Mouse (Mus musculus): ENCODE measurements at regions not wholly inside any gene's neighbourhood (a gene's known extent, or its start where the extent isn't known, plus 50 kb on each side); places are given as distances from the start of the nearest gene placed in this dataset.

DNA sequence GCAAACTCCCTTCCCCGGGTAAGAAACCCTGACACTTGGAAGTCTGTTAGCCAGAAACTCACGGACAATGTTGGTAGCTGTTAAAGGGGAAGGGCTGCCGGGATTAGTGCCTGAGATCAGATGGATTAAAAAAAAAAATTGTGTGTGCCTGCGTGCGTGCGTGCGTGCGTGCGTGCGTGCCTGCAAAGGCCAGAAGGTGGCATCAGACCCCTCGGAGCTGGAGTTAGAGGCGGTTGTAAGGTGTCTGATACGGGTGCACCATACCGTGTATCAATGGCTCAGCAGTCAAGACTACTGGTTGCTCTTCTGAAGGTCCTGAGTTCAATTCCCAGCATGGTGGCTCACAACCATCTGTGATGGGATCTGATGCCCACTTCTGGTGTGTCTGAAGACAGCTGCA lies 59.0 kb upstream of the Ccdc167 start:
- no peak for TF ChIP-seq CTCF (IDR thresholded peaks at IDR 0.05)
- no peak for DNase-seq
- no peak overlapping the region for H3K27ac ChIP-seq
- intact Hi-C loops (cut with DNase I) = loop anchor here (10.0 kb wide), 1 partner anchor 171 kb away; no protein-coding TSS in a partner anchor
- H3K4me3 ChIP-seq = no peak overlapping the region

DNA sequence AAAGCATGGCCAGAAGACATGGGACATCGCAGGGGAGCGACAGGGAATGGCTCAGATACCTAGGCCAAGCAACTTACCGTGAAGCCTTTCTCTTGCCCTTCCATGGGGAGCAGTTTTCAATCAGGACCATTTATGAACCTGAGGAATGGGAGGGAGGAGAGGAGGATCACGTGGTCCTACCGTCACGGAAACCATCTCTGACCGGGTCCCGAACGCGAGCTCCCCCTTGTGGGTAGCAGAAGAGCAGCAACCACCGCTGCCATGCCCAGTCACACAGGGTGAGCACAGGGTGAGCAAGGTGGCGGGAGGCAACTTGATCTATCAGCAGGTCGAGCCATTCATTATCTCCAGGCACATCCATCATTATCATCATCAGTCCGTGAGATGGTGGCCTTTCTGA lies 56.5 kb upstream of the Ccdc167 start:
- intact Hi-C loops (cut with DNase I) = loop anchor here (5.0 to 10.0 kb wide), 2 partner anchors 66 to 169 kb away; no protein-coding TSS in a partner anchor
- DNase-seq = peak; percentile 73

DNA sequence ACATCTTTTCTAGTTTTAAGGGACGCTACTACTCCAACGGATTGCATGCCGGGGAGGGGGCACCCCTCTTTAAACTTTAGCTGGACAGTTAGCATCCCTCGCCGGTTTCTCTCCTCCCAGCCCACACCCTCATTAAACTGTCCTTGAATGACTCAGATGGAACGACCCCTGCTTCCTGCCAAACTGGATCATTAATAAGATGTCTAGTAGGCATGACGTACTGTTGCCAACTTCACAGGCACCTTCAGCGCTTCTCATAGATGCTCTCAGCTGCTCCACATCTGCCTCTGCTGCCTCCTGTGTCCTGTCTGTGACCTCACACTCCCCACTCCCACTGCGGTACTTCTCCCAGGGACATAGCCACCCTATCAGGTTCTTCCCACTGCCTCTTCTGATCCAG lies 54.1 kb upstream of the Ccdc167 start:
- Histone ChIP-seq H3K27ac (no peak overlapping the region), H3K4me3 (no peak overlapping the region)
- TF ChIP-seq CTCF (IDR thresholded peaks at IDR 0.05) = no peak
- intact Hi-C loops (cut with DNase I) = loop anchor here (5.0 to 10.0 kb wide), 2 partner anchors 64 to 166 kb away; no protein-coding TSS in a partner anchor
- no peak for DNase-seq

More for the DNA sequence above, 56.5 kb upstream of the Ccdc167 start:
- peak; percentile 84 for TF ChIP-seq CTCF (IDR thresholded peaks at IDR 0.05)
- Histone ChIP-seq H3K27ac (no peak overlapping the region), H3K4me3 (no peak overlapping the region)

DNA sequence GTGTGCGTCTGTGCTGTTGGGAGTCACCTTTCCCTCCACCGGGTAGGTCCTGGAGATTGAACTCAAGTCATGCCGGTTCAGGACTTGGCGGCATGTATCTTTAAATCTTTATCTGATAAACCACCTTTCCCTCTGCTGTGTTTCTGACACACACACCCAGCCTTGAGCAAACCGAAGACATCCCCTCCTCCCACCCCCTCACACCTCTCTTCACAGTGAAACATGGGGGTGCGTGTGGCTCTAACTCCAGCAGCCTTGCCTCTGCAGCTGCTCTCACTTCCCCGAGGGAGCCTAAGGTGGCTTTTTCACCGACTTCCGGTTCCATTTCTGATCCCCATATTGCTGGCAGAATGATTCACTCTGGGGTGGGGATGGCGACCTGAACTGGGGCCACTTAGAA lies 52.8 kb upstream of the Ccdc167 start:
- intact Hi-C loops (cut with DNase I) = loop anchor here (5.0 to 10.0 kb wide), 2 partner anchors 62 to 165 kb away; no protein-coding TSS in a partner anchor
- no peak overlapping the region for H3K4me3 ChIP-seq
- TF ChIP-seq CTCF (IDR thresholded peaks at IDR 0.05) = no peak
- no peak overlapping the region for H3K27ac ChIP-seq
- no peak for DNase-seq

DNA sequence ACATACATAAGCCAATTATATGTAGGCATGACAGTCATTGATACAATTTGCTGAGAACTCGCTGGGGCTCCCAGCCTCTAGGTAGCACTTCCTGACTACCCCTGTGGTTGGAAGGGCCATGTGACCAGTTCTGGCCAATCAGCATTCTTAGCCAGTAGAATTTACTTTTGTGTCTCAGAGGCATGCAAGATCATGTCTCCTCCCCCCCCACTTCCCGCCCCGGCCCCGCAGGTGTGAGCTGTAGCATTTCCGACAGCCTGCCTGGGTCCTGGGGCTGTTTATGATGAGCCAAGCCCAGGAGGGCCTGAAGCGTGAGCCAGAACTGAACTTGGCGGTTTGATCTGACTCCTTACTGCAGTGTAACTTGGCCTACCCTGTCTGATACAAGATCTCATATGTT lies 52.3 kb upstream of the Ccdc167 start:
- intact Hi-C loops (cut with DNase I) = no loop called here
- Histone ChIP-seq H3K4me3 (no peak overlapping the region), H3K27ac (no peak overlapping the region)
- no peak for TF ChIP-seq CTCF (IDR thresholded peaks at IDR 0.05)
- no peak for DNase-seq

DNA sequence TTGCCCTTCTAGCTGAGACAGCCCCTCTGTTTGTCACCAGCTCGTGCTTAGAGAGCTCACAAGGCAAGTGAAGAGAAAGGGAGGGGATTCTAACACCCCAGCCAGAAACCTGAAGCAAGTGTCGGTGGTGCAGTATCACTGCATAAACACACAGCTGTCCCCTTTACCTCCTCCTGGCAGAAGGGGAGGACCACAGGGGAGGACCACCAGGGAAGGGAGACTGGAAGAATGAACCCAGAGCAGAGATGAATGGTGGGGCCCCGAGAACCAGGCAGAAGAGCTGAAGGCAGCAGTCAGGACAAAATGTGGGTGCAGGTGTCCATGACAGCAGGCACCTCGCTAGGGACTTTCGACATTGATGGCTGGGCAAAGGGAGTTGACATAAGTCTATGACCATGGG lies 51.8 kb upstream of the Ccdc167 start:
- Histone ChIP-seq H3K27ac (no peak overlapping the region), H3K4me3 (no peak overlapping the region)
- TF ChIP-seq CTCF (IDR thresholded peaks at IDR 0.05) = no peak
- DNase-seq = no peak
- intact Hi-C loops (cut with DNase I) = no loop called here

All from gastrocnemius, adult 2 months (tissue).